Mouse (Mus musculus) limb, embryonic 11.5 days (tissue): Measurements from ENCODE around the gene Gm9837. TPM values are rescaled to one million over a fixed set of nuclear protein-coding genes. Genes with fewer than 3 reads are reported as not detected.
A peak's percentile ranks its signal among the peaks of the same experiment; 100 is the strongest.

ENCODE experiments used
- ATAC-seq: fragments of 200-750 bp; cut with Nextera tagmentation; 2 replicates; pipeline ENCODE4 v1.8.0; 2017; ENCODE audit warnings: low read depth; ENCODE audit not compliant: insufficient number of reproducible peaks, low FRiP score, low TSS enrichment
- DNase-seq: peaks from one replicate; pipeline ENCODE4 v3.0.0-alpha.2; 2015; ENCODE audit warnings: low spot score
- H3K27ac ChIP-seq: fragments of 300-500 bp; sonication (generic); replicated peaks from 2 replicates; pipeline ENCODE4 v1.5.1; 2014; ENCODE audit warnings: low read depth, mild to moderate bottlenecking, low read length
- H3K27me3 ChIP-seq: fragments of 300-500 bp; sonication (generic); 2 replicates; pipeline ENCODE4 v1.6.1; 2014; ENCODE audit warnings: mild to moderate bottlenecking, low read length, mixed read lengths; ENCODE audit not compliant: control insufficient read depth, insufficient read depth
- H3K36me3 ChIP-seq: fragments of 300-500 bp; sonication (generic); 2 replicates; pipeline ENCODE4 v1.6.1; 2014; ENCODE audit warnings: mild to moderate bottlenecking, low read length, moderate library complexity, mixed read lengths; ENCODE audit not compliant: control insufficient read depth, insufficient read depth
- H3K4me1 ChIP-seq: fragments of 300-500 bp; sonication (generic); 2 replicates; pipeline ENCODE4 v1.6.1; 2014; ENCODE audit warnings: low read length, mixed read lengths; ENCODE audit not compliant: control insufficient read depth, insufficient read depth
- H3K4me2 ChIP-seq: fragments of 300-500 bp; sonication (generic); 2 replicates; pipeline ENCODE4 v1.6.1; 2014; ENCODE audit warnings: low read depth, mild to moderate bottlenecking, moderate library complexity; ENCODE audit not compliant: severe bottlenecking
- H3K4me3 ChIP-seq: fragments of 300-500 bp; sonication (generic); 2 replicates; pipeline ENCODE4 v1.5.1; 2014; ENCODE audit warnings: low read depth, low read length
- H3K9ac ChIP-seq: fragments of 300-500 bp; sonication (generic); 2 replicates; pipeline ENCODE4 v1.6.1; 2014; ENCODE audit warnings: mild to moderate bottlenecking, low read length
- H3K9me3 ChIP-seq: fragments of 300-500 bp; sonication (generic); 2 replicates; pipeline ENCODE4 v1.6.1; 2016; ENCODE audit warnings: low read length; ENCODE audit not compliant: control insufficient read depth
- WGBS: fragments of 180-500 bp; shearing (Covaris S2); extraction: QIAGEN DNeasy Blood & Tissue Kit; methylation state at CpG from one replicate; pipeline ENCODE4 v1.1.7; 2014; 5-methylcytosine and 5-hydroxymethylcytosine counted together
- polyA plus RNA-seq: library from polyadenylated mRNA; unstranded; fragments of >200 nt; fragmentation: Nextera tagmentation; extraction: Ambion mirVana; gene quantifications from 2 replicates; pipeline ENCODE4 v1.2.1, GENCODE M21; 2014

Gene Gm9837
- polyA plus RNA-seq, 1 experiment from 2014 or later = not detected

- no peak overlapping the region for H3K4me3 ChIP-seq
- no peaks in the 10 kb centered on the region for H3K4me1 ChIP-seq
- H3K9me3 ChIP-seq = no peaks in the 10 kb centered on the region
- H3K9ac ChIP-seq = no peak overlapping the region
- WGBS = 17% methylated on average over 3 of the region's 3 CpGs
- no peaks in the 10 kb centered on the region for H3K27me3 ChIP-seq
- H3K27ac ChIP-seq = no peak overlapping the region
- no peak overlapping the region for H3K4me2 ChIP-seq
- H3K36me3 ChIP-seq = no peaks in the 10 kb centered on the region
- DNase-seq (no peak), ATAC-seq (no peak)
These were observed 23.1 kb upstream of the Gm9837 start for GRCm38 (mm10) chr11:53493243-53493955.

- 40% methylated on average over 8 of the region's 8 CpGs for WGBS
- H3K4me3 ChIP-seq = no peak overlapping the region
- no peak overlapping the region for H3K9ac ChIP-seq
- DNase-seq = no peak
- H3K4me2 ChIP-seq = no peak overlapping the region
- H3K27ac ChIP-seq = 0 out of 2 replicates have a peak overlapping the region, but pooled peaks have one; percentile 6
- ATAC-seq = no peak
- H3K27me3 ChIP-seq = peaks cover 5% of the 10 kb centered on the region; the same call in 1 of the 2 replicates
- H3K36me3 ChIP-seq = no peaks in the 10 kb centered on the region
- H3K4me1 ChIP-seq = 0 out of 2 replicates have a peak, but pooled peaks cover 4% of the 10 kb centered on the region
- no peaks in the 10 kb centered on the region for H3K9me3 ChIP-seq
These were observed 21.7 kb upstream of the Gm9837 start for GRCm38 (mm10) chr11:53491954-53492401.

DNA sequence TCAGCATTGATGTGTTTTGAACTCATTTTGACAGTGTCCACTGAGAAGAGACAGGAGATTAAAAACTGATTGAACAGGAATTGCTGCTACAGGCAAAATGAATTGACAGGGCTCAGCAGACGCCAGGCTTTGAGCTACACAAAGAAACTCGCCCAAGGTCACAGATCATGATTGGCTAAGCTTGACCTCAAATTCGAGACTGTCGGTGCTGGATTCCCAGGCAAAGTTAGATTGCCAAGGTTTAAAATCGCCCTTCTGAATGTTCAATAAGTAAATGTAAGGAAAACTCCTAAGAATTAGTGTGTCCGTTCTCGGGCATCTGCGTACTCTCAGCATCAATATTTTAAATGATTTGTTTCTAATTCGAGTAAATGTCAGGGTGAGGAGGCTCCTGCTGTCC lies 19.1 kb upstream of the Gm9837 start:
- Histone ChIP-seq H3K4me1 (0 out of 2 replicates have a peak, but pooled peaks cover 6% of the 10 kb centered on the region), H3K4me3 (no peak overlapping the region)

DNA sequence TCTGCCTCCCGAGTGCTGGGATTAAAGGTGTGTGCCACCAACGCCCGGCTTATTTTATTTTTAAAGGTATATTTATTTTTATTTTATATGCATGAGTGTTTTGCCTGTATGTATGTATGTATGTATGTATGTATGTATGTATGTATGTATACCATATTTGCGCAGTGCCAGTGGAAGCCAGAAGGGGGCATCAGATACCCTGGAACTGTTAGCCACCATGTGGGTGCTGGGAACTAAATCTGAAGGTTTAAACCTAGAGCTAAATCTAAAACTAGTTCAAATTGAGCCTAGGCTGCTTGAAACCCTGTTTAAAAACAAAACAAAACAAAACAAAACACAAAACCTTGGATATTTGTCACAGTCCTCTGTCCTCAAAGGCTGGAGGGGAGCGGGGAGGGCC lies 18.7 kb upstream of the Gm9837 start:
- 0 out of 2 replicates have a peak, but pooled peaks cover 6% of the 10 kb centered on the region for H3K4me1 ChIP-seq
- 95% methylated on average over 5 of the region's 5 CpGs for WGBS
- H3K9me3 ChIP-seq = no peaks in the 10 kb centered on the region
- peaks cover 5% of the 10 kb centered on the region; the same call in 1 of the 2 replicates for H3K27me3 ChIP-seq
- DNase-seq (no peak), ATAC-seq (no peak)
- H3K27ac ChIP-seq = no peak overlapping the region
- H3K9ac ChIP-seq = no peak overlapping the region
- no peak overlapping the region for H3K4me3 ChIP-seq
- H3K4me2 ChIP-seq = no peak overlapping the region
- H3K36me3 ChIP-seq = no peaks in the 10 kb centered on the region

More for the DNA sequence above, 19.1 kb upstream of the Gm9837 start:
- ATAC-seq (no peak), DNase-seq (no peak)
- H3K4me2 ChIP-seq = no peak overlapping the region
- WGBS = 85% methylated on average over 9 of the region's 9 CpGs
- no peaks in the 10 kb centered on the region for H3K36me3 ChIP-seq
- H3K27me3 ChIP-seq = peaks cover 5% of the 10 kb centered on the region; the same call in 1 of the 2 replicates
- no peak overlapping the region for H3K9ac ChIP-seq
- no peaks in the 10 kb centered on the region for H3K9me3 ChIP-seq
- no peak overlapping the region for H3K27ac ChIP-seq

DNA sequence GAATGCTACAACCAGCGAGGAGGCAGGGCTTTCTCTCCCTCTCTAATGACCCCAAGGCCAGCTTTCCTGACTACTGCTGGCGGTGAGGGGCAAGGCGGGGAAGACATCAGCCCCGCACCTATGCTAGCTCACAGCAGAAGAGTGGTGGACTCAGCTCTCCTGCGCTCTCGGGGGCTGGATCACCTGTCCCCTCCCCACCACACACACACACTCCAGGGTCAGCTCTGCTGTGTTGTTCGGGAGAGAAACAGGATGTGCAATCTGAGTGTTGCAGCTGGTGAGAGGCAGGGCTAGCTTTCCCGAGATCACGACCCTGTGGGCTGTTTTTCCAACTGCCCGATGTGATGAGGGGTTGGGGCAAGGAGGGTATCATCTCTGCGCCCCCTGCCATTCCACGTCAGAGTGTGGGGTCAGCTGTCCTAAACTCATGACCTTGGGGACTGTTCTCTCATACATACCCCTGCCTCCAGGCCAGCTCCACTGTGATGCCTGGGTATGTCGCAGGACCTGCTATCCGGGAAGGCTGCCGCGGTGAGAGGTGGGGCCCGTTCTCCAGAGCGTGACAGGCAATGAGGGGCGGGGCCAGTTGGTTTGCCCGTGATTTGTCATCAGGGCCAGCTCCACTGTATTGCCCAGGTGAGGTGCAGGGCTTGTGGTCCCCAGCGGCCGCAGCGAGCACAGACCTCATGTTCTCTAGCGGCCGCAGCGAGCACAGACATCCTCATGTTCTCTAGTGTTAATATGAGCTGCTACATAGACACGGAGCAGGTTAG lies 16.7 kb upstream of the Gm9837 start:
- Histone ChIP-seq H3K36me3 (no peaks in the 10 kb centered on the region), H3K9ac (peak overlapping the region; percentile 19; the same call in 1 of the 2 replicates), H3K9me3 (no peaks in the 10 kb centered on the region), H3K4me3 (peak overlapping the region; percentile 19), H3K27ac (no peak overlapping the region), H3K4me2 (peak overlapping the region; percentile 51), H3K4me1 (0 out of 2 replicates have a peak, but pooled peaks cover 6% of the 10 kb centered on the region), H3K27me3 (peaks cover 5% of the 10 kb centered on the region; the same call in 1 of the 2 replicates)
- WGBS = 8% methylated on average over 27 of the region's 27 CpGs
- peak; percentile 57 for DNase-seq
- ATAC-seq = peak; percentile 47; the same call in 1 of the 2 replicates

DNA sequence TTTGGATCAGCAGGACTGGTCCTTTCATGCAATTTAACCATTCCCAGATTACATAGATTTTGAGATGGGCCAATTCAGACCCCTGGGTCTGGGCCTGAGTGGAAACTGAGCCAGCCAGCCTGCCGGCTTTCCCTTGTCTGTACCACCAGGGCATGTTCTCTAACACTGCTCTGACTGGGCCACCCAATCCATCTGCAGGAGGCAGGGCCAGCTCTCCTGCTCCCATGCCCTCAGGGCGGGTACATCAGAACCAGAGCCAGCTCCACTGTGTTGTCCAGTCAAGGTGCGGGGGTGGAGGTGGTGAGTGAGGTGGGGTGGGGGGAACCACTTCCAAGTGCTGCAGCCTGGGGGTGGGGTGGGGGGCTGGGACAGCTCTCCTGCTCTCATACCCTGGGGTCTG lies 16.1 kb upstream of the Gm9837 start:
- 65% methylated on average over 3 of the region's 3 CpGs for WGBS
- Histone ChIP-seq H3K27ac (no peak overlapping the region), H3K4me1 (0 out of 2 replicates have a peak, but pooled peaks cover 6% of the 10 kb centered on the region), H3K4me3 (no peak overlapping the region), H3K27me3 (peaks cover 7% of the 10 kb centered on the region), H3K9ac (no peak overlapping the region), H3K4me2 (no peak overlapping the region), H3K36me3 (no peaks in the 10 kb centered on the region), H3K9me3 (no peaks in the 10 kb centered on the region)
- no peak for ATAC-seq
- no peak for DNase-seq

DNA sequence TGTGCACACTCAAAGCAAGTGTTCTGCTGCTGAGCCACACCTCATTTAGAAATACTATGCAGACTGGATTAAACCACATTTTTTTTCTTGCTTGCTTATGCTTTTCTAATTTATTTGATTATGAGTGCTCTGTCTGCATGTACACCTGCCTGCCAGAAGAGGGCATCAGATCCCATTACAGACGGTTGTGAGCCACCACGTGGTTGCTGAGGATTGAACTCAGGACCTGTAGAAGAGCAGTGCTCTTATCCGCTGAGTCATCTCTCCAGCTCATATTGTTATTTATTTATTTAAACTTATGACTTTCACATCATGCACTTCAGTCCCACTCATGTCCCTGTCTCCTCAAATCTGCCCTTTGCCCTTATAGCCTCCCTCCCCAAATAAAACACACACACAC lies 15.4 kb upstream of the Gm9837 start:
- H3K4me1 ChIP-seq = 0 out of 2 replicates have a peak, but pooled peaks cover 6% of the 10 kb centered on the region
- H3K27ac ChIP-seq = no peak overlapping the region
- H3K9me3 ChIP-seq = no peaks in the 10 kb centered on the region
- no peak for DNase-seq
- H3K36me3 ChIP-seq = no peaks in the 10 kb centered on the region
- H3K4me3 ChIP-seq = no peak overlapping the region
- no peak overlapping the region for H3K4me2 ChIP-seq
- 42% methylated on average over 3 of the region's 3 CpGs for WGBS
- ATAC-seq = no peak
- peaks cover 12% of the 10 kb centered on the region for H3K27me3 ChIP-seq
- no peak overlapping the region for H3K9ac ChIP-seq

- no peak overlapping the region for H3K9ac ChIP-seq
- peaks cover 3% of the 10 kb centered on the region; the same call in 1 of the 2 replicates for H3K9me3 ChIP-seq
- 75% methylated on average over 9 of the region's 9 CpGs for WGBS
- H3K4me3 ChIP-seq = no peak overlapping the region
- no peak overlapping the region for H3K4me2 ChIP-seq
- DNase-seq (no peak), ATAC-seq (no peak)
- no peak overlapping the region for H3K27ac ChIP-seq
- peaks cover 35% of the 10 kb centered on the region for H3K27me3 ChIP-seq
- H3K4me1 ChIP-seq = peaks cover 23% of the 10 kb centered on the region
- no peaks in the 10 kb centered on the region for H3K36me3 ChIP-seq
These were observed 13.0 kb upstream of the Gm9837 start for GRCm38 (mm10) chr11:53483159-53483891.
